Mouse (Mus musculus): ENCODE results near the gene Ckmt1. TPM values are rescaled to one million over a fixed set of nuclear protein-coding genes. Genes with fewer than 3 reads are reported as not detected.
"Not testable (repeated sequence)": the region's sequence is repeated elsewhere in the genome, so short reads cannot be mapped to it uniquely, and the experiment has no call there.

Ckmt1 gene
- total RNA-seq (2021) = 10 to 100 TPM in 1 of 2 experiments, 1 to 10 TPM in 1; 6.9 to 12.0 TPM
- long read RNA-seq, experiment 1, transcript Ckmt1-201 (9 exons, 1,620 nt) = major isoform, 5 of 6 reads
- long read RNA-seq, experiment 1, partial matches to known transcripts = 1 of 6 reads
- long read RNA-seq, experiment 1, other reads (novel, unspliced or antisense) = 0 of 6 reads
- long read RNA-seq, experiment 2, transcript Ckmt1-201 (9 exons, 1,620 nt) = major isoform, 7 of 9 reads
- long read RNA-seq, experiment 2, partial matches to known transcripts = 0 of 9 reads
- long read RNA-seq, experiment 2, other reads (novel, unspliced or antisense) = 2 of 9 reads

DNA sequence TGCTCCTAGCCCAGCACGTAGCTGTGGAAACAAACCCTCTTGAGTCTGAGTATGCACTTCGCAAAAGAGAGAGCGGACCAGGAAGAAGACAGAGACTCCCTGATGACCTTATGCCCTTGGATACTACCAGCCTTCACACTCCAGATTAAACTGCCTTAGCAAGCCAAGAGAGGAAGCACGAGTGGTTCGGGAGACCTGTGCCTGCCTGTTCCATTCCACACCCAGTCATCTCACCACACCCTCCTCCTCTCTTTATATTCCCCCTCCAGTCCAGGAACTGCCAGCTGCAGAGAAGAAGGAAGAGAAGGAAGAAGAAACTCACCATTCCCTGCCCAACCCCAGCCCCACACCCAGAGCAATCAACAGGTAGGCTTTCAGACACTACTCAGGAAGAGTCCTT lies at the start of gene Ckmt1:
Gene Ckmt1 (plus strand): TSS at position 221 of the 400 bp plus-strand sequence.
- DNase-seq (ENCODE audit: low spot score in 2 of 2) = no peak

DNA sequence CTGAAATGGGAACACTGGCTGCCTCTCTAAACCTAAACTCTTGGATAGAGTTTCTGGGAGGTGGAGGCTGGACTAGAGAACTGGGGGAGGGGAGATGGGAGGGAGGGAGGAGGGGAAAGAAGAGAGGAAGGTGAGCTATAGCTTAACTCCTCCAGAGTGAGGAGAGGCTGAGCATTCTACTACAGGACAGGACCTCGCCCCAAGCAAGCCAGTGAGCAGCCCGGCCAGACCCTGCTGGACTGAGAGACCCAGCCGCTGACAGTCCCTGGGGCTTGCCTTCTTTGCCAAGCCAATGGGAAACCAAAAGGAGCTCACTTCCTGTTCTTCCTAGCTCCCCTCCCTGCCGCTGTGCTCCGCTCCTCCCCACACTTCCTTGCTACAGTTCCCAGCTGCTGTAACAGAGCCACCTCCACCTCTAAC lies 48.5 kb upstream of the Ckmt1 start:
- DNase-seq (ENCODE audit: low spot score in 2 of 2) = no peak

DNA sequence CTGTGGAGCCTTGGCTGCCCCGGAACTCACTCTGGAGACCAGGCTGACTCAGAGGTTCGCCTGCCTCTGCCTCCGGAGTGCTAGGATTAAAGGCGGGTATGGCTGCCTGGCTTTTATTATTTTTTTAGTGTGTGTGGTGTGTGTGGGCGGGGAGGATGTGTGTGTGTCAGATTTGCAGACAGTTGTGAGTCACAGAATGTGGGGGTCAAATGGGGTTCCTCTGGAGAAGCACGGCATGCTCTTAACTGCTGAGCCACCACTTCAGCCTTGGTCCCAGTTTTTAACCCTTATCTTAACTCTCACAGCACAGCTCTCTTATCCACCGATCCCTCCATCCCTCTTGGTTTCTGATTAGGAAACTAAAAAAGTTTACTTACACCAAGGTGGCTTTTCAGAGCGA lies 41.2 kb upstream of the Ckmt1 start:
- no peak for DNase-seq (ENCODE audit: low spot score in 2 of 2)

- DNase-seq (ENCODE audit: low spot score in 2 of 2) = no peak
Measured at GRCm38 (mm10) chr2:121323041-121323440, 34.5 kb upstream of the Ckmt1 start.

- no peak for DNase-seq (ENCODE audit: low spot score in 2 of 2)
Measured at GRCm38 (mm10) chr2:121323693-121324470, 33.6 kb upstream of the Ckmt1 start.

- no peak for DNase-seq (ENCODE audit: low spot score in 2 of 2)
Measured at GRCm38 (mm10) chr2:121329492-121329891, 28.0 kb upstream of the Ckmt1 start.

- DNase-seq (ENCODE audit: low spot score in 2 of 2) = no peak
Measured at GRCm38 (mm10) chr2:121339057-121339456, 18.5 kb upstream of the Ckmt1 start.

- no peak for DNase-seq (ENCODE audit: low spot score in 2 of 2)
Measured at GRCm38 (mm10) chr2:121353156-121353555, 4.4 kb upstream of the Ckmt1 start.

DNA sequence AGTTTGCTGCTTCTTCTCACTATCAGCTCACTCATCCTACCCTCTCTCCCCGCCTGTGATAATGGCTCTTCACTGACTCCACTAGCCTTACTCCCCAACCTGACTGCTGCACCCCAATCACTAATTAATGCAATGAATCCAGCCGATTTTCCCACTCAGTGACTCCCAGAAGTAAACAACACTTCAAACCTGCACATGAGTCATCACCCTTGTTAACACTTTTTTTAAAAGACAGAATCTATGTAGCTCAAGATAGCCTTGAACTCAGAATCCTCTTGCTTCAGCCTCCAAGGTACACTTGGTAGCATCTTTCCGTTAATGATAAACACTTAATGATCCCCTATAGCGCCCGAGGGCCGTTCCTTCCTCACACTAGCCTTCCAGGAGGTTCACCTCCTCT lies 3.1 kb upstream of the Ckmt1 start:
- no peak for DNase-seq (ENCODE audit: low spot score in 2 of 2)

- peak; percentile 95 to 96 for DNase-seq (ENCODE audit: low spot score in 2 of 2)
Measured at GRCm38 (mm10) chr2:121354820-121355592, 2.5 kb upstream of the Ckmt1 start, which contains the start of gene Ppip5k1. Ppip5k1 (minus strand) TSS chr2:121355396.

DNA sequence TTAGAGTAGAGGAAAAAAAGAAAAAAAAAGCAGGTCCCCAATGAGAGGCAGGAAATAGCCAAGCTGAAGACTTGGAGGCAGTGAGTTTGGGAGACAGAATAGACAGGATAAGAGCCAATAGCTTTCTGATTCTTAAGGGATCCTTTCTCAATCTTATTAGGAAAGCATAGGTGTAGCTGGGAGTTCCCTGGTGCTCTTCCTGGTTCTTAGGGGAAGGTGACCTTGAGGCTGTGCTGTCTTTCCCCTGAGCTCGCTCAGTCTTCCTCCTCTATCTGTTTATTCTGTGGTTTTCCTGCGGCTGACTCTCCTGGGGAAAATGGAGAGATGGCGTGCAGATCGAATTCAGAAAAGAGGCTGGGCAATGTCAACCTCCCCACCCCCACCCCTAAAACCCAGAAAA lies 447 bp downstream of the Ckmt1 start:
- DNase-seq (ENCODE audit: low spot score in 2 of 2) = no peak

DNA sequence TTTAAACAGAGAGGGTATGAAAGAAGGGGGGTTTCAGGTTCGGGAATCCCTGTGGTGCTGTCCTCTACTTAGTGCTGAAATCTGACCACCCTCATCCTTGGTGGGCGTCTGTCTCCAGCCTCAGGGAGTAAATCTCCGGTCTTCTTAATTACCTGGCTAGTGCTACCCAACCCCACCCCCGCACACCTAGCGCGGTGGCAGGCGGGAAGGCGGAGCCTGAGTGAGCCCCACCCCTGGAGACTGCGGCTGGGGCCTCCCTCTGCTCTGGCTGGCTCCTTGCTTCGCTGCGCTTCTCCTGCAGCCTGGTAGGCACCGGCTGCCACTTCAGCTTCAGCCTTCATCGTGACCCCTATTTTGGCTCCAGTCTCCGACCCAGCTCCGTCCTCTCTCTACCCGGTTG lies 867 bp downstream of the Ckmt1 start:
- DNase-seq (ENCODE audit: low spot score in 2 of 2) = peak; percentile 31 to 33

DNA sequence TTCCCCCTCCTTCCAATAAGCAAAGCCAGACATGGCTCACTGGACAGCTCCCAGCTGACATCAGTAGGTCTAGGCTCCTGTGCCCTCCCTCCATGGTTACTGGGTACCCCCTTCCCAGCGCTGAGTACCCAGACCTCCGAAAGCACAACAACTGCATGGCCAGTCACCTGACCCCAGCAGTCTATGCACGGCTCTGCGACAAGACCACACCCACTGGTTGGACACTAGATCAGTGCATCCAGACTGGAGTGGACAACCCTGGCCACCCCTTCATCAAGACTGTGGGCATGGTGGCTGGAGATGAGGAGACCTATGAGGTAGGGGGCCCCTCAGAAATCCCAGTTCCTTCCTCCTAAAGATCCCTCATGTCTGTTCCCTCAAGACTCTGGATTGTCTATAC lies 1.9 kb downstream of the Ckmt1 start:
- DNase-seq (ENCODE audit: low spot score in 2 of 2) = no peak

GRCm38 (mm10) chr2:121363656-121364055 lies 6.1 kb downstream of the Ckmt1 start:
- DNase-seq (ENCODE audit: low spot score in 2 of 2) = no peak

- no peak for DNase-seq (ENCODE audit: low spot score in 2 of 2)
Measured at GRCm38 (mm10) chr2:121368831-121369230, 11.3 kb downstream of the Ckmt1 start.

GRCm38 (mm10) chr2:121370921-121371320 lies 13.4 kb downstream of the Ckmt1 start:
- no peak for DNase-seq (ENCODE audit: low spot score in 2 of 2)

GRCm38 (mm10) chr2:121372266-121372665 lies 14.8 kb downstream of the Ckmt1 start:
- peak; percentile 5 to 26 for DNase-seq (ENCODE audit: low spot score in 2 of 2)

- DNase-seq (ENCODE audit: low spot score in 2 of 2) = no peak
Measured at GRCm38 (mm10) chr2:121374766-121375165, 17.3 kb downstream of the Ckmt1 start.

GRCm38 (mm10) chr2:121386961-121387575 lies 29.6 kb downstream of the Ckmt1 start, which contains the start of gene Strc:
Strc (minus strand) TSS chr2:121387168.
- not testable (repeated sequence) for DNase-seq (ENCODE audit: low spot score in 2 of 2)

DNA sequence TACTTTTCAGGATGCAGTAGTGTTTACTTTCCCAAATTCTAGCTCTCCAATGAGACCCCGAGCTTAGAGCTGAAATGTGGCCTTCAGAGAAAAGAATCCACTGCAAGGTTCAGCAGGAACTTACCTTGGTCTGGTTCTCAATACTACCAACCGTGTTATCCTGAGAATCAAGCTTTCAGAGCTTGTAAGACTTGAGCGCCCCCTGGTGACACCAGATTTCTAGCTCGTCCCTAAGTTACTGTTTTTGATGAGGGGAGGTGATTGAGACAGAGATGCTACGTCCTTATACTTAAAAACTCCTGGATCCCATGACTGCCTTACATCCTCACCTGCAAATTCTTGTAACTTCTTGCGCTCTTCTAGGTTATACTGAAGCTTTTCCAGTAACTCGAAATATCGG lies 39.1 kb downstream of the Ckmt1 start:
- peak; percentile 81 for DNase-seq (ENCODE audit: low spot score in 2 of 2)

GRCm38 (mm10) chr2:121403296-121403695 lies 45.8 kb downstream of the Ckmt1 start:
- no peak for DNase-seq (ENCODE audit: low spot score in 2 of 2)
